Mouse (Mus musculus) heart, adult 2 months (tissue): ENCODE data around the gene Fbxw17.
"Not testable (repeated sequence)": the region's sequence is repeated elsewhere in the genome, so short reads cannot be mapped to it uniquely, and the experiment has no call there.

Experiments
- CTCF ChIP-seq: fragments of 200-600 bp; IDR thresholded peaks from 2 replicates; pipeline ENCODE4 v1.8.1; 2022; ENCODE audit warnings: antibody characterized with exemption, mild to moderate bottlenecking, moderate library complexity
- EP300 ChIP-seq: fragments of 200-500 bp; IDR thresholded peaks from 2 replicates; pipeline ENCODE4 v1.6.1; 2011; ENCODE audit warnings: low read depth, low read length, control low read depth; ENCODE audit not compliant: insufficient read depth
- POLR2A ChIP-seq: fragments of 200-500 bp; IDR thresholded peaks from 2 replicates; pipeline ENCODE4 v1.6.1; 2011; ENCODE audit warnings: mild to moderate bottlenecking, low read depth, low read length, control low read depth; ENCODE audit not compliant: insufficient read depth

DNA sequence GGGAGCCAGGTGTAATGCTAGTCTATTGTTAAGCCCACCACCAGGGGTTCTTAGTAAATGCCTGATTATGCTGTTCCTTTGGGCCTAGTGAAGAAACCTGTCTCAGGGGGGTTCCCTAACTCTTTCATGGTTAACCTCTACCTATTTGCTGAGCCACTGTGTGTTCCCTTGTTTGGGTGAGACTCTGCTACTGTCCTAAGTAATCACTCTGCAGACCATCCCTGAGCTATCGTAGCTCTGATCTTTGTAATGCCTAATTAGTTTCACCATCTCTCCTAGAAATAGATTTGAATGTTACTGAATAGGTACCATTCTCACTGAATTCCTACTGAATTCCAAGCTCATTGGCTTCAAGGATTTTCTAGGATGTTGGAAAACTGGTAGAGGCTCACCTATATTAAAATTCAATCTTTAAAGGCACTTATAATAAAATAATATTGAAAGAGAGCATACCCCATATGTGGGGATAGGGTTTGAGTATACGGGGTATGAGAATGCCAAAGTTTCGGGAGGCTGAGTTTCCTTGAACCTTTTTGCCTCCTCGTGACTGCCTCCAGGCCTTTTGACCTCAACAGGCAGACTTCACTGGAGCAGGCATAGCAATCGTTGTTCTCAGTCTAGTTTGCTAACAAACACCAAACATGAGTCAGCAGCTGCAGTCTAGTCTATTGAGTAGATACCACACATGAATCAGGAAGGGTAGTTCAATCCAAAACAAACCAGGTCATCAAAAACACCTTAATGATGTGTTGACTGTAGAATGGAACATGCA, 44.5 kb upstream of the Fbxw17 start:
- not testable (repeated sequence) for TF ChIP-seq POLR2A, CTCF, EP300
